Comparison of ENCODE assay signal across 9 mouse cellular contexts in the genomic region with DNA sequence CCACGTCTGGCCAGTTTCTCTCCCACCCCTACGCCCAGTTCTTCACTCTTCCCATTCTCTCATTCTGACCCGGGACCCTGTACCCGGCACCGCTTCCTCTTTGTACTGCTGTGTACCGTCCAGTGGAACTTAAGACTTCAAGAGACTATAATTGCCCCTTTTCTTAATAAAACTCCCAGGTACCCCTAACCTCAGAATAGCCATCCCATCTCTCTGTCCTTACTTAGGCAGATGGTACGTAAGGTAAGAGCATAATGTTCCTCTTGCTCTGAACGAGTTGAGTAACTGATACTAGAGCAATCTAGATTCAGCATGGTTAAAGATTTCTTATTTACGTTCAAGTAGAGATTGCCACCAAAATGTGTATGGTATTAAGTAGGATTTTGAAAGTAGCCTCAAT. TPM values are rescaled to one million over a fixed set of nuclear protein-coding genes. Genes with fewer than 3 reads are reported as not detected.
DNase-seq lines count a peak whose midpoint lies in the region; ATAC-seq and TF ChIP-seq lines count a peak whose summit lies in the region.
"Had no signal": no experiment of that assay in that cellular context is flagged by ENCODE, and none has a peak within 500 bp of the region (broad histone marks: within the 10 kb centered on the region; RNA-seq: fewer than 3 reads in every experiment).

No protein-coding gene starts in this region.

- H3K9me3 ChIP-seq in heart, embryonic 12.5 days (replicated peaks) = no peaks in the 10 kb centered on the region
- no peaks in the 10 kb centered on the region for H3K9me3 ChIP-seq in forebrain, embryonic 12.5 days
- no peaks in the 10 kb centered on the region for H3K9me3 ChIP-seq in liver, embryonic 14.5 days (ENCODE audit: control insufficient read depth, low read length)

- peak overlapping the region; percentile 94 for H3K9ac ChIP-seq in heart, embryonic 12.5 days
- peak overlapping the region; percentile 87 for H3K9ac ChIP-seq in forebrain, embryonic 12.5 days
- H3K9ac ChIP-seq in liver, embryonic 14.5 days (replicated peaks) = peak overlapping the region; percentile 78

- peaks cover 72% of the 10 kb centered on the region for H3K79me2 ChIP-seq in C2C12 (ENCODE audit: control insufficient read depth, insufficient read depth)

- no peak for DNase-seq in heart, adult 11 months
- no peak for DNase-seq in liver, embryonic 14.5 days (ENCODE audit: low read depth in 3 of 3, low spot score in 3 of 3)
- no peak for DNase-seq in right cerebral cortex, postnatal 14 days
- DNase-seq in kidney, postnatal 10 days = no peak

- no peak for ATAC-seq in heart, embryonic 12.5 days (ENCODE audit: insufficient number of reproducible peaks, low FRiP score)
- ATAC-seq in forebrain, embryonic 12.5 days (ENCODE audit: low FRiP score) = no peak
- ATAC-seq in liver, embryonic 14.5 days (ENCODE audit: insufficient read depth) = no peak
- ATAC-seq in inflammation-experienced regulatory T-cells, adult 6 months = no peak

- peak overlapping the region; percentile 90 for H3K4me2 ChIP-seq in heart, embryonic 12.5 days
- peak overlapping the region; percentile 74 for H3K4me2 ChIP-seq in forebrain, embryonic 12.5 days
- H3K4me2 ChIP-seq in liver, embryonic 14.5 days (ENCODE audit: low read depth) = peak overlapping the region; percentile 69

- H3K27me3 ChIP-seq in heart, embryonic 12.5 days (replicated peaks) = no peaks in the 10 kb centered on the region
- H3K27me3 ChIP-seq in C2C12 (ENCODE audit: control insufficient read depth, insufficient read depth, insufficient read length) = no peaks in the 10 kb centered on the region
- H3K27me3 ChIP-seq in forebrain, embryonic 12.5 days = no peaks in the 10 kb centered on the region
- H3K27me3 ChIP-seq in liver, embryonic 14.5 days (ENCODE audit: control insufficient read depth, insufficient read depth, low read length) = no peaks in the 10 kb centered on the region
- H3K27me3 ChIP-seq: Patski had no signal

- no peak for TF ChIP-seq EP300 in liver, embryonic 14.5 days (IDR thresholded peaks at IDR 0.05; ENCODE audit: low read depth)

- no peaks in the 10 kb centered on the region for H3K36me3 ChIP-seq in heart, embryonic 12.5 days
- H3K36me3 ChIP-seq in C2C12 (ENCODE audit: control insufficient read depth, insufficient read depth) = no peaks in the 10 kb centered on the region
- H3K36me3 ChIP-seq in forebrain, embryonic 12.5 days (replicated peaks) = no peaks in the 10 kb centered on the region
- H3K36me3 ChIP-seq in liver, embryonic 14.5 days (replicated peaks; ENCODE audit: control insufficient read depth, insufficient read depth, low read depth) = no peaks in the 10 kb centered on the region

- H3K4me1 ChIP-seq in heart, embryonic 12.5 days (replicated peaks) = peaks cover 16% of the 10 kb centered on the region
- peaks cover 24% of the 10 kb centered on the region for H3K4me1 ChIP-seq in forebrain, embryonic 12.5 days
- H3K4me1 ChIP-seq in liver, embryonic 14.5 days (replicated peaks; ENCODE audit: control insufficient read depth in 2 of 2, insufficient read depth in 2 of 2, low read length in 1 of 2) = peaks cover 8 to 9% of the 10 kb centered on the region in 2 experiments; a peak in 3 of 4 replicates

- peak overlapping the region; percentile 88 for H3K4me3 ChIP-seq in heart, embryonic 12.5 days
- peak overlapping the region; percentile 72 for H3K4me3 ChIP-seq in C2C12 (ENCODE audit: insufficient read depth, poor library complexity, severe bottlenecking)
- H3K4me3 ChIP-seq in forebrain, embryonic 12.5 days (replicated peaks) = peak overlapping the region; percentile 73
- H3K4me3 ChIP-seq in liver, embryonic 14.5 days (ENCODE audit: insufficient read depth in 1 of 2, low read depth in 2 of 2, low read length in 2 of 2) = peak overlapping the region; percentile 65 to 80

- peak overlapping the region; percentile 83 for H3ac ChIP-seq in C2C12 (ENCODE audit: control insufficient read depth, insufficient read length, low read depth)

- peak overlapping the region; percentile 70; the same call in 1 of the 2 replicates for H3K27ac ChIP-seq in heart, embryonic 12.5 days (ENCODE audit: poor library complexity, severe bottlenecking)
- peak overlapping the region; percentile 65; the same call in 1 of the 2 replicates for H3K27ac ChIP-seq in forebrain, embryonic 12.5 days
- no peak overlapping the region for H3K27ac ChIP-seq in liver, embryonic 14.5 days

- peaks cover 34% of the 10 kb centered on the region for H3K79me3 ChIP-seq in C2C12 (ENCODE audit: low read depth)

- no peak for TF ChIP-seq CTCF in C2C12 (IDR thresholded peaks at IDR 0.05; ENCODE audit: control insufficient read depth, insufficient read depth, insufficient read length)
- TF ChIP-seq CTCF in liver, embryonic 14.5 days (IDR thresholded peaks at IDR 0.05; ENCODE audit: low read depth) = no peak

- 4% methylated on average over 9 of the region's 9 CpGs for WGBS in heart, embryonic 12.5 days
- 3% methylated on average over 9 of the region's 9 CpGs for WGBS in forebrain, embryonic 12.5 days
- WGBS in liver, embryonic 14.5 days (ENCODE audit: insufficient replicate concordance) = 6% methylated on average over 9 of the region's 9 CpGs

TF ChIP-seq in C2C12, 6 proteins besides CTCF, POLR2A, EP300 and RAD21:
- TF ChIP-seq CEBPB (IDR thresholded peaks at IDR 0.05; ENCODE audit: low read depth) (no peak), MYOD1 (IDR thresholded peaks at IDR 0.05; ENCODE audit: control insufficient read depth, insufficient read length, low read depth) (no peak), USF1 (IDR thresholded peaks at IDR 0.05; ENCODE audit: low read depth) (no peak), MYOG (IDR thresholded peaks at IDR 0.05; ENCODE audit: control insufficient read depth, extremely low read depth, insufficient read length) (no peak), FOSL1 (IDR thresholded peaks at IDR 0.05; ENCODE audit: insufficient read depth, low read length, poor library complexity, severe bottlenecking) (no peak), MAX (IDR thresholded peaks at IDR 0.05) (no peak)
TF ChIP-seq in C2C12: peak in this region for 0.

RNA-seq across cellular contexts. Expression of a gene that starts 1.3 kb away (rescaled TPM):
- 4.1 and 4.2 TPM in 2 replicates for polyA plus RNA-seq in heart, embryonic 12.5 days (2016; fragmentation: Nextera tagmentation; extraction: Ambion mirVana)
- 40.5 TPM for polyA plus RNA-seq in C2C12 (2012; fragmentation: generic; extraction: Trizol)
- polyA plus RNA-seq in forebrain, embryonic 12.5 days (2016; fragmentation: Nextera tagmentation; extraction: Ambion mirVana) = 5.9 and 6.2 TPM in 2 replicates
- polyA plus RNA-seq in liver, embryonic 14.5 days (2012; rRNA removed) = 3.7 and 4.2 TPM in 2 replicates
- polyA plus RNA-seq in liver, embryonic 14.5 days (2014; fragmentation: Nextera tagmentation; extraction: Ambion mirVana) = 0.90 and 1.4 TPM in 2 replicates
- polyA plus RNA-seq in inflammation-experienced regulatory T-cells, adult 6 months (2017; shearing (Covaris generic)) = 1 to 10 TPM; 1.1 to 1.6 (median 1.4) TPM

RNA-seq across cellular contexts. Expression of a gene that starts 46.0 kb away (rescaled TPM):
- 1.7 and 2.0 TPM in 2 replicates for polyA plus RNA-seq in heart, embryonic 12.5 days (2016; fragmentation: Nextera tagmentation; extraction: Ambion mirVana)
- polyA plus RNA-seq in C2C12 (2012; fragmentation: generic; extraction: Trizol) = 1.5 TPM
- 1.0 and 1.5 TPM in 2 replicates for polyA plus RNA-seq in forebrain, embryonic 12.5 days (2016; fragmentation: Nextera tagmentation; extraction: Ambion mirVana)
- polyA plus RNA-seq in liver, embryonic 14.5 days (2012; rRNA removed) = 3.4 and 4.3 TPM in 2 replicates
- 2.6 and 3.2 TPM in 2 replicates for polyA plus RNA-seq in liver, embryonic 14.5 days (2014; fragmentation: Nextera tagmentation; extraction: Ambion mirVana)
- under 1 TPM; 0.35 to 0.97 (median 0.44) TPM for polyA plus RNA-seq in inflammation-experienced regulatory T-cells, adult 6 months (2017; shearing (Covaris generic))
